9 mouse cellular contexts compared by ENCODE assay signal in genomic region chr2:44952830-44953422, GRCm38 (mm10). TPM values are rescaled to one million over a fixed set of nuclear protein-coding genes. Genes with fewer than 3 reads are reported as not detected.
DNase-seq lines count a peak whose midpoint lies in the region; ATAC-seq lines count a peak whose summit lies in the region.
"Had no signal": no experiment of that assay in that cellular context is flagged by ENCODE, and none has a peak within 500 bp of the region (broad histone marks: within the 10 kb centered on the region; RNA-seq: fewer than 3 reads in every experiment).

No protein-coding gene starts in this region.

- no peaks in the 10 kb centered on the region for H3K27me3 ChIP-seq in midbrain, embryonic 10.5 days (ENCODE audit: low read depth, poor library complexity, severe bottlenecking)
- H3K27me3 ChIP-seq in midbrain, embryonic 14.5 days (ENCODE audit: control insufficient read depth, insufficient read depth, low read length), result no peaks in the 10 kb centered on the region
- H3K27me3 ChIP-seq in embryonic facial prominence, embryonic 11.5 days (ENCODE audit: control insufficient read depth, insufficient read depth, low read length), result no peaks in the 10 kb centered on the region
- H3K27me3 ChIP-seq: limb, embryonic 15.5 days had no signal

- ATAC-seq in midbrain, embryonic 14.5 days (ENCODE audit: low FRiP score, low TSS enrichment), result no peak
- ATAC-seq in embryonic facial prominence, embryonic 11.5 days (replicated peaks; ENCODE audit: insufficient number of reproducible peaks, low FRiP score, low TSS enrichment, low read depth), result no peak

- H3K9me3 ChIP-seq in midbrain, embryonic 10.5 days (replicated peaks), result no peaks in the 10 kb centered on the region
- H3K9me3 ChIP-seq in midbrain, embryonic 14.5 days (ENCODE audit: control insufficient read depth, low read length), result no peaks in the 10 kb centered on the region
- H3K9me3 ChIP-seq in embryonic facial prominence, embryonic 11.5 days (replicated peaks; ENCODE audit: control insufficient read depth, low read length), result no peaks in the 10 kb centered on the region
- H3K9me3 ChIP-seq: limb, embryonic 15.5 days had no signal

- 26% methylated on average over 6 of the region's 6 CpGs for WGBS in midbrain, embryonic 10.5 days
- WGBS in midbrain, embryonic 14.5 days, result 30% methylated on average over 6 of the region's 6 CpGs
- 27% methylated on average over 6 of the region's 6 CpGs for WGBS in embryonic facial prominence, embryonic 11.5 days

- H3K4me3 ChIP-seq in midbrain, embryonic 10.5 days, result no peak overlapping the region
- H3K4me3 ChIP-seq in midbrain, embryonic 14.5 days (replicated peaks; ENCODE audit: low read depth, low read length), result no peak overlapping the region
- no peak overlapping the region for H3K4me3 ChIP-seq in embryonic facial prominence, embryonic 11.5 days (ENCODE audit: low read depth, low read length)
- H3K4me3 ChIP-seq: limb, embryonic 15.5 days had no signal

- peak overlapping the region; percentile 42; the same call in 1 of the 2 replicates for H3K27ac ChIP-seq in midbrain, embryonic 10.5 days (replicated peaks)
- H3K27ac ChIP-seq in midbrain, embryonic 14.5 days (replicated peaks; ENCODE audit: low read depth, low read length), result no peak overlapping the region
- H3K27ac ChIP-seq in embryonic facial prominence, embryonic 11.5 days (replicated peaks; ENCODE audit: low read depth, low read length), result no peak overlapping the region
- H3K27ac ChIP-seq: limb, embryonic 15.5 days had no signal

- no peaks in the 10 kb centered on the region for H3K36me3 ChIP-seq in midbrain, embryonic 10.5 days
- H3K36me3 ChIP-seq in midbrain, embryonic 14.5 days (ENCODE audit: control insufficient read depth, insufficient read depth, low read length), result no peaks in the 10 kb centered on the region
- H3K36me3 ChIP-seq in embryonic facial prominence, embryonic 11.5 days (replicated peaks; ENCODE audit: control insufficient read depth, insufficient read depth, low read depth, low read length), result no peaks in the 10 kb centered on the region
- H3K36me3 ChIP-seq: limb, embryonic 15.5 days had no signal

- peak; percentile 32 for DNase-seq in midbrain, embryonic 10.5 days (ENCODE audit: low spot score)
- no peak for DNase-seq in midbrain, embryonic 14.5 days
- peak; percentile 23 for DNase-seq in embryonic facial prominence, embryonic 11.5 days (ENCODE audit: low spot score)
- DNase-seq in kidney, adult 18-20 months, result peak; percentile 35
- DNase-seq in lung, postnatal 36 days, result peak; percentile 56
- no peak for DNase-seq in layer of hippocampus, adult 18-20 months (ENCODE audit: low spot score in 2 of 2)
- DNase-seq in neural tube, embryonic 10.5 days (ENCODE audit: extremely low spot score, low spot score), result no peak
- no peak for DNase-seq in thymus, postnatal 25 days

- peaks cover 16% of the 10 kb centered on the region for H3K4me1 ChIP-seq in midbrain, embryonic 10.5 days
- H3K4me1 ChIP-seq in midbrain, embryonic 14.5 days (ENCODE audit: control insufficient read depth, insufficient read depth, low read length), result no peaks in the 10 kb centered on the region
- no peaks in the 10 kb centered on the region for H3K4me1 ChIP-seq in embryonic facial prominence, embryonic 11.5 days (ENCODE audit: control insufficient read depth, insufficient read depth, low read length)

- no peak overlapping the region for H3K9ac ChIP-seq in midbrain, embryonic 14.5 days (replicated peaks; ENCODE audit: low read length)
- no peak overlapping the region for H3K9ac ChIP-seq in embryonic facial prominence, embryonic 11.5 days (replicated peaks; ENCODE audit: low read length)
- H3K9ac ChIP-seq: limb, embryonic 15.5 days had no signal

- no peak overlapping the region for H3K4me2 ChIP-seq in midbrain, embryonic 14.5 days (ENCODE audit: low read length)
- no peak overlapping the region for H3K4me2 ChIP-seq in embryonic facial prominence, embryonic 11.5 days (ENCODE audit: low read depth, low read length)
- H3K4me2 ChIP-seq: limb, embryonic 15.5 days had no signal

RNA-seq across cellular contexts. Expression of gene Gtdc1, which starts 25.5 kb away (rescaled TPM):
- polyA plus RNA-seq in midbrain, embryonic 10.5 days (2016; fragmentation: Nextera tagmentation; extraction: Ambion mirVana), result 10.8 and 13.7 TPM in 2 replicates
- polyA plus RNA-seq in midbrain, embryonic 14.5 days (2014; fragmentation: Nextera tagmentation; extraction: Ambion mirVana), result 23.5 and 24.8 TPM in 2 replicates
- polyA plus RNA-seq in embryonic facial prominence, embryonic 11.5 days (2014; fragmentation: Nextera tagmentation; extraction: Ambion mirVana), result 15.2 and 17.0 TPM in 2 replicates
- total RNA-seq in layer of hippocampus, adult 18-20 months (2021), result 10 to 100 TPM; 69.7 to 71.4 TPM

Comparison
In these comparisons a context has a peak if more than half of its experiments do, and no peak if none do; other contexts are left out.
1. DNase-seq: peak in midbrain, embryonic 10.5 days (single experiment), embryonic facial prominence, embryonic 11.5 days (single experiment), kidney, adult 18-20 months (single experiment) and lung, postnatal 36 days (single experiment); none in midbrain, embryonic 14.5 days (single experiment), layer of hippocampus, adult 18-20 months (0 of 2), neural tube, embryonic 10.5 days (single experiment) and thymus, postnatal 25 days (single experiment).